Comparison of ENCODE assay signal across 8 mouse cellular contexts in genomic region chr6:71757039-71757894, GRCm38 (mm10). TPM values are rescaled to one million over a fixed set of nuclear protein-coding genes. Genes with fewer than 3 reads are reported as not detected.
A peak's percentile ranks its signal among the peaks of the same experiment; 100 is the strongest.
DNase-seq lines count a peak whose midpoint lies in the region; ATAC-seq and TF ChIP-seq lines count a peak whose summit lies in the region.

No protein-coding gene starts in this region.

- TF ChIP-seq EP300 in heart, adult 2 months (IDR thresholded peaks at IDR 0.05; ENCODE audit: insufficient read depth, low read depth, low read length), result no peak

- H3K4me3 ChIP-seq in liver, embryonic 12.5 days, result no peak overlapping the region
- no peak overlapping the region for H3K4me3 ChIP-seq in embryonic facial prominence, embryonic 12.5 days
- H3K4me3 ChIP-seq in heart, adult 2 months, result no peak overlapping the region
- peak overlapping the region; percentile 44 for H3K4me3 ChIP-seq in megakaryocyte, embryonic 14.5 days (replicated peaks)

- H3K4me1 ChIP-seq in liver, embryonic 12.5 days, result peaks cover 4% of the 10 kb centered on the region; the same call in 1 of the 2 replicates
- peaks cover 19% of the 10 kb centered on the region for H3K4me1 ChIP-seq in embryonic facial prominence, embryonic 12.5 days
- no peaks in the 10 kb centered on the region for H3K4me1 ChIP-seq in heart, adult 2 months (ENCODE audit: control insufficient read depth, insufficient read depth, low read length)
- peaks cover 19% of the 10 kb centered on the region for H3K4me1 ChIP-seq in megakaryocyte, embryonic 14.5 days

- intact Hi-C loops in heart, adult 2 months (cut with DNase I), result loop anchor here (5.0 kb wide), 1 partner anchor 50 kb away; the partner anchor contains the start of gene Reep1

- no peak for ATAC-seq in liver, embryonic 12.5 days
- ATAC-seq in embryonic facial prominence, embryonic 12.5 days (ENCODE audit: insufficient number of reproducible peaks, insufficient read depth, low FRiP score, low TSS enrichment), result peak; percentile 89

- WGBS in liver, embryonic 12.5 days (ENCODE audit: insufficient replicate concordance), result 45% methylated on average over 10 of the region's 10 CpGs
- WGBS in embryonic facial prominence, embryonic 12.5 days, result 32% methylated on average over 10 of the region's 10 CpGs
- 44% methylated on average over 10 of the region's 10 CpGs for WGBS in heart, adult 2 months

- TF ChIP-seq POLR2A in heart, adult 2 months (IDR thresholded peaks at IDR 0.05; ENCODE audit: insufficient read depth, low read depth, low read length), result no peak

- H3K27ac ChIP-seq in liver, embryonic 12.5 days, result no peak overlapping the region
- H3K27ac ChIP-seq in embryonic facial prominence, embryonic 12.5 days, result peak overlapping the region; percentile 61
- H3K27ac ChIP-seq in heart, adult 2 months, result no peak overlapping the region

- peak; percentile 48 for DNase-seq in liver
- peak; percentile 19 to 28 for DNase-seq in heart, adult 2 months
- peak; percentile 46 to 61 for DNase-seq in layer of hippocampus, postnatal 10 days (ENCODE audit: low spot score in 2 of 2)
- DNase-seq in skeletal muscle tissue, adult 2 months (ENCODE audit: low read depth, low spot score), result peak; percentile 90
- no peak for DNase-seq in ovary, postnatal 10 days (ENCODE audit: low spot score)

- no peaks in the 10 kb centered on the region for H3K9me3 ChIP-seq in liver, embryonic 12.5 days (replicated peaks)
- no peaks in the 10 kb centered on the region for H3K9me3 ChIP-seq in embryonic facial prominence, embryonic 12.5 days
- no peaks in the 10 kb centered on the region for H3K9me3 ChIP-seq in megakaryocyte, embryonic 14.5 days

- no peak overlapping the region for H3K4me2 ChIP-seq in liver, embryonic 12.5 days
- H3K4me2 ChIP-seq in embryonic facial prominence, embryonic 12.5 days (replicated peaks), result no peak overlapping the region

- H3K27me3 ChIP-seq in liver, embryonic 12.5 days (replicated peaks), result no peaks in the 10 kb centered on the region
- no peaks in the 10 kb centered on the region for H3K27me3 ChIP-seq in embryonic facial prominence, embryonic 12.5 days
- no peaks in the 10 kb centered on the region for H3K27me3 ChIP-seq in heart, adult 2 months (ENCODE audit: control insufficient read depth, insufficient read depth, low read length)
- H3K27me3 ChIP-seq in megakaryocyte, embryonic 14.5 days (replicated peaks), result peaks cover 39% of the 10 kb centered on the region

- no peaks in the 10 kb centered on the region for H3K79me2 ChIP-seq in heart, adult 2 months (replicated peaks; ENCODE audit: control insufficient read depth, insufficient read depth, low read length)

- H3K36me3 ChIP-seq in liver, embryonic 12.5 days, result no peaks in the 10 kb centered on the region
- no peaks in the 10 kb centered on the region for H3K36me3 ChIP-seq in embryonic facial prominence, embryonic 12.5 days
- no peaks in the 10 kb centered on the region for H3K36me3 ChIP-seq in heart, adult 2 months (ENCODE audit: control insufficient read depth, insufficient read depth, low read length)
- no peaks in the 10 kb centered on the region for H3K36me3 ChIP-seq in megakaryocyte, embryonic 14.5 days (replicated peaks; ENCODE audit: low read length)

- H3K9ac ChIP-seq in liver, embryonic 12.5 days, result no peak overlapping the region
- H3K9ac ChIP-seq in embryonic facial prominence, embryonic 12.5 days, result no peak overlapping the region
- no peak overlapping the region for H3K9ac ChIP-seq in heart, adult 2 months (ENCODE audit: low read depth, low read length)

- TF ChIP-seq CTCF in heart, adult 2 months (IDR thresholded peaks at IDR 0.05), result no peak

RNA-seq across cellular contexts. Expression of gene Reep1, which starts 49.9 kb away (rescaled TPM):
- 5.6 and 5.9 TPM in 2 replicates for polyA plus RNA-seq in liver, embryonic 12.5 days (2016; fragmentation: Nextera tagmentation; extraction: Ambion mirVana)
- 17.6 and 19.6 TPM in 2 replicates for polyA plus RNA-seq in embryonic facial prominence, embryonic 12.5 days (2016; fragmentation: Nextera tagmentation; extraction: Ambion mirVana)
- total RNA-seq in heart, adult 2 months (2021), result 10 to 100 TPM; 16.7 to 18.4 TPM
- 12.1 and 25.0 TPM in 2 replicates for polyA plus RNA-seq in heart, adult 2 months (2012; rRNA removed)
- total RNA-seq in layer of hippocampus, postnatal 10 days (2021), result 100 to 1,000 TPM; 158 to 166 TPM
- polyA plus RNA-seq in megakaryocyte, embryonic 14.5 days (2012; ENCODE audit: insufficient read depth, low replicate concordance), result 1.6 TPM in 1 of 2 replicates, not detected in the other
